Mouse (Mus musculus) T-helper 1 cell (primary cell): Measurements from ENCODE around the gene Dph5.

ENCODE experiments used
- in situ Hi-C: fragments of 300-600 bp; cut with MboI, MseI; formaldehyde crosslinking; loops from one replicate; pipeline ENCODE4 v1.15.1; 2025; ENCODE audit warnings: high pct_unique_total_duplicates

Gene Dph5

DNA sequence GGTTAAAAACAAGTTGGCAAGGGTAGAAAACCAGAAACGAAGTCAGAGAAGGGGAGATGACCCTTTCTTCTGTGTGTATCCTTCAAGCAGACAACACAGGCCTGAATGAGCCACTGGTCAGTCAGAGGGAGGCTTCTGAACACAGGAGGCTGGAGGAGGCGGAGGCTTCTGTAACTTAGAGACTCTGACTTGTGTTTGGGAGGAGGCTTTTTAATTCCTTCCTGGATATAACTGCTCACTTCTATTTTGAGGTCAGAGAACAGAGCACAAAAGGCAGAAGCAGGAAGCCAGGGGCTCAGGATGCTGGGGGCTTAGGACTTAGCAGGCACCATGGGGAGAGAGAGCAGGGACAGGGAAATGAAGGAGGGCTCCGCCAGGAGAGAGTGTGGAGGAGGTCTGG, 63.6 kb downstream of the Dph5 start:
- in situ Hi-C loops, result no loop called here

DNA sequence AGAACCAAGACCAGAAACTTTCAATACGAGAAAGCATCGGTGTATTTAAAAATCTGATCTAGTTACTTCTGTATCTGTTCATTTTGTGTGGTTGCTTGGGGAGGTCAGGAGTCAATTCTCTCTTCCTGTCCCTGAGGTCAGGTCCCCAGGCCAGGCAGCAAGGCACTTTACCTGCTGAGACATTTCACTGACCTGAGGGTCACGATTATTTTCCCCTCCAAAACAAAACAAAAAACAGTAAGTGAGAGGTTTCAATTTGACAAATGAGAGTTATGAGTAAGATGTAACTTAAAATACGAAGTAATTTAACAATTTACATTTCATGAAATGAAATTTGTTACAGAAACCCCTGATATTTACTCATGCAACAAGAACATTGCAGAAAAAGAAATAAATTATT, 64.7 kb downstream of the Dph5 start:
- in situ Hi-C loops, result no loop called here

DNA sequence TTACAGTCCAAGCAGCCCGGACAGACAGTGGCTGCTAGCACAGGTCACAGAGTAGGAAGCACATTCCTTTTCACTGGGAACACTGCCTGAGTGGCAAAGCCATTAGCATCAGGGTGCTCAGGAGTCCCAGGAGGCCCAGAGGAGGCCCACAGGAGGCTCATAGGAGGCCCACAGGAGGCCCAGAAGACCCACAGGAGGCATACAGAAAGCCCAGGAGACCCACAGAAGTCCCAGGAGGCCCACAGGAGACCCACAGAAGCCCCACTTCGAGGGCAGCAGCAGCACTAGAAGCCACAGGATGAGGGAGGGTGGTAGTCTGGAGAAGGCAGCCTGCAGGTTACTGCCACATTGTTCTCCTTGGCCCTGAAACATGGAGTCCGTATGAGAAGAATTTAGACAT, 65.5 kb downstream of the Dph5 start:
- in situ Hi-C loops, result no loop called here

DNA sequence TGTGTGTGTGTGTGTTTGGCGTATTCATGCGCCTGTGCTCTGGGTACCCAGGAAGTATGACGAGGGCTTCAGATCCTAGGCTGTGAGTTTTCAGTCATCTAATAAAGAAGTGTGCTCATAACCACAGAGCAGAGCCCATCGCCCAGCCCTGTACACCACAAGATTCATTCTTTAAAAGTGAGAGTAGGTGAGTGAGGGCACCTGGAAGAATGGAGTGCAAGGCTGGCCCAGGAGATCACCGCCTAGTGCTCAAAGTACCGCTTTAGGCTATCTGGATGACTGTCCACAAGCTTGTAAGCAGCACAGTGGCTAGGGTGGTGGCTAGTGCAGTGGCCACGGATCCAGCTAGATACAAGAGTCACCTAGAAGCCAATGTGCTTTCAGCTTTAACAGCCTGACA, 69.6 kb downstream of the Dph5 start:
- in situ Hi-C loops, result loop anchor here (5.0 kb wide), 1 partner anchor 60 kb away; no protein-coding TSS in a partner anchor

DNA sequence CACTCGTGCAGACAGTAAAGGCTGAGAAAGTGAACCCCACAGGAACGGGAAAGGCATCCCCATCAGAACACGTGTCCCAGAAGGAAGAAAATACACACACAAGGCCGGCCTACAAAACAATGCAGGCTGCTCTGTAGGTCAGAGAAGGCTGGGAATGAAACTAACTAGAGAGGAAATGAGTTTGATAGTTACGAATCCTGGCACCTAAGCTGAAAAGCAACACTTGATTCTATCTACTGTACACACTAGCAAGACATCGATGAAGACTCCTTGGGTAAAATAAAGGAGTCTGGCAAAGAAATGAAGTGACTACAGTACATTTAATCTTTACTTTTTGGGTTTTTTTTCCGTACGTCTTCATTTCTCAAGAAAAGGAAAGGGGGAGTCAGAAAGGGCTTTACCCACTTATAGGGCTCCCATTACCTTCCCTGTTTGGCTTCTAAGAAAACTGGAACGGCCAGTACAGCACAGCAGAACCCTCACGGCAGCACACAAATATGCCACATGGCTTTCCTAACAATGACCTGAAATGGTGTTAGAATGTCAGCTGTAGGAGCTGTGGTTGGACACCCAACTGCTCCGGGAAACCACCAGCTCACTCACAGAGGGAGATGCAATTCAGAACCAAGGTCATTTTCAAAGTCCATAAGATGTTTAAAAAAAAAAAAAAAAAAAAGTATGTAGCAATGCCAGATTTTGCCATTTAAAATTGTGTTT, 73.8 kb downstream of the Dph5 start:
- in situ Hi-C loops, result no loop called here

DNA sequence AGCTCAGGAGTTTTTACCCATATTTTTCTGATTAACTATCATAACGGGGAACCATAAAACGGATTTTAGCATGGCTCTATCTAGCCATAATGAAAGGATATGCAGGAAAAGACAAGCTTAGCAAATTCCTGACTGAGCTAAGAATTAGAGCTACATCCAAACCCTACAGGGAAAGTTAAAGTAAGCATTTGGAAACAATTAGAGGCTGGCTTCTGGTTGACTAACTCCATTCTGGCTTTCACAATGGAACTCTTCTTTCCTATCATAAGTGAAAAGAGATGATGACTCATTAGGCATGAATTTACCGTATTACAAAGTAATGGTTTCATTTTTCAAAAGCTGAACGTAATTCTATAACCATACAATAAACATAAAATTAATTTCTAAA, 74.4 kb downstream of the Dph5 start:
- in situ Hi-C loops, result no loop called here

DNA sequence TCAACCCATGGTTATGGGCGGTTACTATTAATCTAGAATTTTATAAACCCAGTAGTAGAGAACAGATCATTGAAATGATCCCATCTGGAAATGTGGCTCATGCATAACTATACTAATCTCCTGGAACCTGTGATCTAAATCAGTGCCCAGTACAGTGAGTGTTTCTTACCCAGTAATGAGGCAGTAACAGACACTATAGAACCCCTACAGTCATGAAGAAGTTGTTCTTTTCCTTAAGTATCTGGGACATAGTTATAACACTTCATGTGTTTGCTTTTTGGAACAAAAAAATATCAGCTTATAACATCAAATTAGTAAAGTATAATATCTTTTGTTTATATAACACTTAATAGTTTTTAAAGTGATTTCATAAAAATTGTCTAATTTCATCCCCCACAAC, 76.0 kb downstream of the Dph5 start:
- in situ Hi-C loops, result no loop called here

DNA sequence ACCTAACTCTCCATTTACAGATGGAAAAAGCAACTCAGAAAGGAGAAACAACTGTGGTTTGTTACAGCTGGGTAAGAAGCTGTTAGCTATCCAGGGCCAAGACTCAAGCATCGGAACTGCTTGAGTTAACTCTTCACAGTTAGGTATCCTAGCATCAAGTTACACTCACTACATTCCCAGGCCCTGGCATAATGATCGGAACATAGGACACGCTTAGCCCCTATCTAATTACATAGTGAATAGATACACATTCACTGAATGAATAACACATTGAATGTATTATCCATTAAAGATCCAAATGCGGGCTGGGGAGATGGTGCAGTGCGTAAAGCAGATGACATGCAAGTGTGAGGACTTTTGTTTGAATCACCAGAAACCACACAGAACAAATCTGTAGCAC, 76.4 kb downstream of the Dph5 start:
- in situ Hi-C loops, result no loop called here

DNA sequence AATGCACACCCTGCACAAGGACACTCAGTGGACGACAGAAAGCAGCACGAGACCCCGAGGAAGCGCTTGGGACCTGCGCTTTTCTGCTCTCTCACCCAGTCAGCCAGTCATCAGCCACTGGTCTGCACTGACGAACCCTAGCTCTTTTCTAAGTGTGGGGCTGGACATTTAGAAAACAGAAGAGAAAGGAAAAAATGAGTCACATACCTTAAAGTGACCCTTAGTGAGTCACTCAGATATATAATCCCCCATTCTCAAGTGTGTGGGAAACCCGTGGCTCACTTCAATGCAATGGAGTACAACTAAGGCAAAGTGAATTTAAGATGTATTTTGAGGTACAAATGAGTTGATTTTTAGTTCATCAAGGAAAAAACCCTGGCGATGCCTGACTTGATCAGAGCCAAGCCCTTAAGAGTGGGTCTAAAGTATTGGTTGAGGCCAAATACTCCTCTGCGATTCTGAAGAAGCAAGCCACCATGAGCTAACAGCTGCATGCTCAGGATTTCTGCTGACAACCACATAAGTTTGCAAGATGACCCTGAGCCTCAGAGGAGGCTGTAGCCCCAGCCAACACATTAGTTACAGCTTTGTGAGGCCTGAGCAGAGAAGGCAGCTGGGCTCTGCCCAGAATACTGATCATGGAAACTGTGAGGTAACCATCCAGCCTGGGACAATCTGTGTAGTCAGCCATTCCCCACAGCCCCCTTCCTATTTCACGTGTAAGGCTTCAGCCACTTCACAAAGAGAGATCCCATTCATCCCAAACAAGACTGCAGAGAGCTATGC, 81.3 kb downstream of the Dph5 start:
- in situ Hi-C loops, result no loop called here

DNA sequence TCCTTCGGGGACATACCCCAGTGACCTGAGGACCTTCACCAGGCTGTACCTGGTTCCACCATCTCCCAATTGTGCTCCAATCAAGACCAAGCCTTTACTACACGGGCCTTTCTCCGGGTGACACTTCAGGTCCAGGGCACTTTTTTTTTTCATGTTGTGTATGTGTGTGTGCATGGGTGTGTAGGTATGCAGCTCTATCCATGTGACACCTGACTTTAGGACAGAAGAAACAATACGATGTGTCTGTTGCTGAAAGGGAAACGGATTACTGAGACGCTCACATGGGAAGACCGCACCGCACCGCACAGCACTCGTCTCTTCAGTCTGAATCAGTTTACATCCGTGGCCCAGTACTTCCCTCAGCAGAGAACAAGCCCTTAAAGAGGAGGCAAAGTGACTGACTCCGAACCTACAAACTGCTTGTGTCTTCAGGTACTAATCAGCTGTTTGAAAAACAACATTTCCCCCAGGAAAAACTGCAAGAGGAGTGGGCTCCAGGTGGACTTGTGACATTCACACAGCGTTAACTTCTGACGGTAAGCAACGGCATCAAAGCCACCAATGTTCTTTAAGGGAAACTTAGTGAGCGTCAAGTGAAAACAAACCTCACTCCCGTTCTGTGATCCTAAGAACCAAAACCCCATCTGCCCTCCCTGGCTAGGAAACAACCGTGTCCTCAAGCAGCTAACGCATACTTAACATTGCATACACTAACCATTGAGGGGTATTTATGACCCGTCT, 83.6 kb downstream of the Dph5 start:
- in situ Hi-C loops, result loop anchor here (5.0 kb wide), 1 partner anchor 309 kb away; no protein-coding TSS in a partner anchor

DNA sequence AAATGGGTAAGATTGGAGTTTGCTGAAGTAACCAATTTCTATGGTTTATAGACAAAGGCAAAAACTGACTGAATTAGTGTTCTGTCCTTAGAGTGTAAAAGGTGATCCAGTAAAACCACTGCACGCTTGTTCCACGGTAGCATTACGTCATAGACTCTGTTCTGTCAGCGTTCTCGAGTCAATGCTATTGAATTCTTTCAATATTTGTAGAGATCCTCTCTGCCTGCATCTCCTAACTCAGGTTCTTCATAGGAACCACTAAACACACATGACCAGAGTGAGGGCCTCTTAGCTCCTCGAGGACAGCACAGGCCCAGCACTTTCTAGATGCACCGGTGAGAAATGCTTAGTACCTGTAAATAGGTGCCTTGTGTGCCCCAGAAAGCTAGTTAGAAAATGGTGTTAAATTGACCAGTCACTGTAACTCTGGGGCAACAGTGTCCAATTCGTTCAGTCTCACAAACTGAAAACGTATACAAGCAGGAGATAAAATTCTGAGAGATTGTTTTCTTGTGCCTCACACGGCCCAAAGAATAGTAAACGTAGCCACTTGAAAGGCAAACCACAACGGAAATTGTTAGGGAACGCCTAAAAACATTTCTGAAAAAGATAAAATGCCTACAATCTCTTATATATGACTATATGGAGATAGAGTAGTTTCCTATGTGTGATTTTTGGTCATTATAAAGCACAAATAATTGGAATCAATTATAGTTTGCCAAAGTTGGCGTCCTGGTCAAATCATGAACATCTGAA, 84.4 kb downstream of the Dph5 start:
- in situ Hi-C loops, result loop anchor here (5.0 kb wide), 1 partner anchor 310 kb away; no protein-coding TSS in a partner anchor

DNA sequence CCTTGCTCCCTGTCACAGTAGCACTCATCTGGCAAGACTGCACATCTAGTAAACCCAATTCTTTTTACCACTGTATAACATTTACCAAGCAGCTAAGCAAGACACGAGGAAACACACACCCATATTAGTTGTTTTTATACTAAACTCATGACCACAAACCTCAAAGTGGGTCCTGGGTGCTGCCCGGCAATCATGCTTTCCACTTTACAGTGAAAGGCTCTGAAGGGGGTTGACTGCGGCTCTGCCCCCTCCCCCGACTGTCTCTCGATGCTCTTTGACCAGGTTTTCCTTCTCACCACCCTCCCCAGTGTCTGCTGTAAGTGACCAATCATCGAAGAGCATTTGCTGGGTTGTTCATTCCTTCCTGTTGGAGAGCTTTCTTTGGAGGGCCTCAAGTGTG, 86.6 kb downstream of the Dph5 start:
- in situ Hi-C loops, result loop anchor here (5.0 kb wide), 1 partner anchor 312 kb away; no protein-coding TSS in a partner anchor

DNA sequence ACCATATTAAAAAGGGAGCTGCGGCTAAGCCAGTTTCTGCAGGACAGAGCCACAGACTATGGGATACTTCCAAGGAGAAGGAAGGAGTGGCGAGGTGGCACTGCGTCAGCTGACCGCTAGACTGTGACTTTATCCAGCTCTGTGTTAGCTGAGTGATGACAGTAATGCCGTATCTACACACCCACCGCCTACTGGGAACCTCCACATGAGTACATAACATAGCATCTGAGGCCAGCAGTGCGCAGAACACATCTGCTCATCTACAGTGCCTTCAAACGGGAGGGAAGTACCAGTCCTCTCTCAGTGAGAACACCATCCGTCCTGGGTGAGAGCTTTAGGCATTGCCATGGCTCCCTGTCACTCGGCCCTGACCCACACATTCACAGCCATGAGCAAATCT, 87.4 kb downstream of the Dph5 start:
- in situ Hi-C loops, result loop anchor here (5.0 kb wide), 1 partner anchor 313 kb away; no protein-coding TSS in a partner anchor

DNA sequence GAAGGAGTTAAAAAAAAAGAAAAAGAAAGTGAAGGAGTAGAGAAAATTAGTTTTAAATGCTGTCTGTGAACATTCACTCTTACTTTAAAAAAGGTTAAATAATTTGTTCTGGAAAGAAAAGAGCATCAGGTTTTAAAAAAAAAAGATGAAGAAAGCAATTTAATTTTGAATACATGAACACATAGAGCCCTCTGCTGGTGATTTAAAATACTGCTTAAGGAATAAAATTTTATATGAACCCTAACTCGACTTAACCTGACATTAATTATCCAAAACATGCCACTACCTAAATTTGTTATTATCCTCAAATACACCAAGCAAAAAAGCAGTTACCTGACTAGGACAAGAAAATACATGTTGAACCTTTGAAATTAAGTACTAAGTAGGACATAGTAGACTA, 91.4 kb downstream of the Dph5 start:
- in situ Hi-C loops, result no loop called here

DNA sequence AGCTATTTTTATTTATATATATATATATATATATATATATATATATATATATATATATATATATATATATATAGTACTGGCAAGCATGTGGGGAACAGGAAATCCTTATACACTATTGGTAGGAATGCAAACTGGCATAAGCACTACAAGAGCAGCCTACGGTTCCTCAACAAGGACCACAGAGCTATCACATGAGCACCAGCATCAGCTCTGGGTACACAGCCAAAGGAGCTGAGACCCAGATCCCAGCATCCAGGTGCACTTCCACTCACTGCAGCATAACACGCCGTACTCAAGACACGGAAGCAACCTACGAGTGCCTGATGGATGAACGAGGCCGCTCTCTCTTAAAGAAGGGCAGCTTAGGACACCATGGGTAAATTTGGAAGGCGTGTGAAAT, 95.6 kb downstream of the Dph5 start:
- in situ Hi-C loops, result no loop called here
